In genomic region chr2:91933471-91933870, GRCm38 (mm10) we compare ENCODE assay signal across 11 mouse cellular contexts. TPM values are rescaled to one million over a fixed set of nuclear protein-coding genes. Genes with fewer than 3 reads are reported as not detected.
DNase-seq lines count a peak whose midpoint lies in the region; ATAC-seq lines count a peak whose summit lies in the region.
"Had no signal": no experiment of that assay in that cellular context is flagged by ENCODE, and none has a peak within 500 bp of the region (broad histone marks: within the 10 kb centered on the region; RNA-seq: fewer than 3 reads in every experiment).

No protein-coding gene starts in this region.

- no peaks in the 10 kb centered on the region for H3K36me3 ChIP-seq in forebrain, embryonic 11.5 days (ENCODE audit: control insufficient read depth, insufficient read depth, low read length)
- H3K36me3 ChIP-seq in forebrain, embryonic 16.5 days (ENCODE audit: control insufficient read depth, insufficient read depth) = peaks cover 4% of the 10 kb centered on the region; the same call in 1 of the 2 replicates
- peaks cover 40% of the 10 kb centered on the region for H3K36me3 ChIP-seq in liver, embryonic 11.5 days (ENCODE audit: control insufficient read depth, insufficient read depth, low read length)
- peaks cover 24% of the 10 kb centered on the region; the same call in 1 of the 2 replicates for H3K36me3 ChIP-seq in limb, embryonic 11.5 days (ENCODE audit: control insufficient read depth, insufficient read depth, low read length)

- no peaks in the 10 kb centered on the region for H3K27me3 ChIP-seq in forebrain, embryonic 11.5 days (ENCODE audit: control insufficient read depth, insufficient read depth, low read length)
- no peaks in the 10 kb centered on the region for H3K27me3 ChIP-seq in forebrain, embryonic 16.5 days (replicated peaks; ENCODE audit: control insufficient read depth, insufficient read depth, low read length)
- H3K27me3 ChIP-seq in liver, embryonic 11.5 days (replicated peaks; ENCODE audit: control insufficient read depth, insufficient read depth, low read length) = no peaks in the 10 kb centered on the region
- no peaks in the 10 kb centered on the region for H3K27me3 ChIP-seq in limb, embryonic 11.5 days (ENCODE audit: control insufficient read depth, insufficient read depth, low read length)

- H3K9ac ChIP-seq in forebrain, embryonic 11.5 days (ENCODE audit: low read length) = peak overlapping the region; percentile 99
- H3K9ac ChIP-seq in forebrain, embryonic 16.5 days (replicated peaks; ENCODE audit: low read depth, low read length) = no peak overlapping the region
- no peak overlapping the region; the same call in 1 of the 2 replicates for H3K9ac ChIP-seq in liver, embryonic 11.5 days (ENCODE audit: low read depth, low read length)
- H3K9ac ChIP-seq in limb, embryonic 11.5 days (ENCODE audit: low read length) = peak overlapping the region; percentile 46; the same call in 1 of the 2 replicates

- 18% methylated on average over 9 of the region's 9 CpGs for WGBS in forebrain, embryonic 11.5 days
- WGBS in forebrain, embryonic 16.5 days = 39% methylated on average over 9 of the region's 9 CpGs
- WGBS in liver, embryonic 11.5 days = 57% methylated on average over 9 of the region's 9 CpGs
- 4% methylated on average over 9 of the region's 9 CpGs for WGBS in limb, embryonic 11.5 days

- H3K4me1 ChIP-seq in forebrain, embryonic 11.5 days (replicated peaks; ENCODE audit: control insufficient read depth, insufficient read depth, low read length) = peaks cover 21% of the 10 kb centered on the region
- H3K4me1 ChIP-seq in forebrain, embryonic 16.5 days (replicated peaks; ENCODE audit: control insufficient read depth, insufficient read depth, low read length) = peaks cover 27% of the 10 kb centered on the region
- peaks cover 40% of the 10 kb centered on the region for H3K4me1 ChIP-seq in liver, embryonic 11.5 days (replicated peaks; ENCODE audit: control insufficient read depth, insufficient read depth, low read length)
- peaks cover 28% of the 10 kb centered on the region for H3K4me1 ChIP-seq in limb, embryonic 11.5 days (ENCODE audit: control insufficient read depth, insufficient read depth, low read length)

- no peaks in the 10 kb centered on the region for H3K9me3 ChIP-seq in forebrain, embryonic 11.5 days (ENCODE audit: control insufficient read depth, low read length)
- H3K9me3 ChIP-seq in forebrain, embryonic 16.5 days (ENCODE audit: control insufficient read depth, low read length) = no peaks in the 10 kb centered on the region
- H3K9me3 ChIP-seq in liver, embryonic 11.5 days (ENCODE audit: control insufficient read depth, low read length) = no peaks in the 10 kb centered on the region
- no peaks in the 10 kb centered on the region for H3K9me3 ChIP-seq in limb, embryonic 11.5 days (ENCODE audit: control insufficient read depth, low read length)

- H3K4me3 ChIP-seq in forebrain, embryonic 11.5 days (ENCODE audit: low read depth, low read length) = no peak overlapping the region
- no peak overlapping the region for H3K4me3 ChIP-seq in forebrain, embryonic 16.5 days (replicated peaks; ENCODE audit: low read length)
- H3K4me3 ChIP-seq in liver, embryonic 11.5 days (ENCODE audit: low read depth, low read length) = no peak overlapping the region
- 0 out of 2 replicates have a peak overlapping the region, but pooled peaks have one; percentile 3 for H3K4me3 ChIP-seq in limb, embryonic 11.5 days (ENCODE audit: low read depth, low read length)

- H3K27ac ChIP-seq in forebrain, embryonic 11.5 days (ENCODE audit: low read depth, low read length) = peak overlapping the region; percentile 97; the same call in 1 of the 2 replicates
- no peak overlapping the region for H3K27ac ChIP-seq in forebrain, embryonic 16.5 days (ENCODE audit: low read length)
- H3K27ac ChIP-seq in liver, embryonic 11.5 days (ENCODE audit: low read depth, low read length) = peak overlapping the region; percentile 87
- peak overlapping the region; percentile 97 for H3K27ac ChIP-seq in limb, embryonic 11.5 days (replicated peaks; ENCODE audit: low read depth, low read length)

- ATAC-seq in forebrain, embryonic 11.5 days (replicated peaks; ENCODE audit: low FRiP score) = no peak
- ATAC-seq in forebrain, embryonic 16.5 days = no peak
- ATAC-seq in liver, embryonic 11.5 days (replicated peaks; ENCODE audit: low FRiP score) = no peak
- no peak for ATAC-seq in limb, embryonic 11.5 days (ENCODE audit: insufficient number of reproducible peaks, low FRiP score, low TSS enrichment, low read depth)

- no peak overlapping the region for H3K4me2 ChIP-seq in forebrain, embryonic 11.5 days (ENCODE audit: low read depth, low read length, severe bottlenecking)
- H3K4me2 ChIP-seq in forebrain, embryonic 16.5 days (ENCODE audit: low read length) = no peak overlapping the region
- peak overlapping the region; percentile 79 for H3K4me2 ChIP-seq in liver, embryonic 11.5 days
- H3K4me2 ChIP-seq in limb, embryonic 11.5 days (ENCODE audit: low read depth, severe bottlenecking) = peak overlapping the region; percentile 73; the same call in 1 of the 2 replicates

- no peak for DNase-seq in forebrain, embryonic 11.5 days (ENCODE audit: low spot score)
- no peak for DNase-seq in liver, embryonic 11.5 days (ENCODE audit: low spot score)
- no peak for DNase-seq in liver
- peak; percentile 88 for DNase-seq in cerebellum, adult 9-10 months
- DNase-seq in limb, embryonic 11.5 days (ENCODE audit: low spot score) = peak; percentile 70
- no peak for DNase-seq in frontal cortex, postnatal 25 days (ENCODE audit: low spot score in 2 of 2)
- no peak for DNase-seq in adrenal gland, postnatal 4 days (ENCODE audit: low spot score in 2 of 2)
- DNase-seq: heart, postnatal 36 days had no signal

RNA-seq across cellular contexts. Expression of gene Mdk, which starts 1.4 kb away (rescaled TPM):
- polyA plus RNA-seq in forebrain, embryonic 11.5 days (2014; fragmentation: Nextera tagmentation; extraction: Ambion mirVana) = 1,095 and 1,130 TPM in 2 replicates
- 256 and 290 TPM in 2 replicates for polyA plus RNA-seq in forebrain, embryonic 16.5 days (2015; fragmentation: Nextera tagmentation; extraction: Ambion mirVana)
- polyA plus RNA-seq in liver, embryonic 11.5 days (2014; fragmentation: Nextera tagmentation; extraction: Ambion mirVana) = 461 and 501 TPM in 2 replicates
- 2,345 and 2,452 TPM in 2 replicates for polyA plus RNA-seq in limb, embryonic 11.5 days (2014; fragmentation: Nextera tagmentation; extraction: Ambion mirVana)
- total RNA-seq in adrenal gland, postnatal 4 days (2021) = 100 to 1,000 TPM in 1 of 2 experiments, 10 to 100 TPM in 1; 79.3 to 138 TPM

RNA-seq across cellular contexts. Expression of gene Chrm4, which starts 6.4 kb away (rescaled TPM):
- 0.47 and 0.56 TPM in 2 replicates for polyA plus RNA-seq in forebrain, embryonic 11.5 days (2014; fragmentation: Nextera tagmentation; extraction: Ambion mirVana)
- polyA plus RNA-seq in forebrain, embryonic 16.5 days (2015; fragmentation: Nextera tagmentation; extraction: Ambion mirVana) = 2.4 and 2.6 TPM in 2 replicates
- polyA plus RNA-seq in liver, embryonic 11.5 days (2014; fragmentation: Nextera tagmentation; extraction: Ambion mirVana) = 0.34 and 0.36 TPM in 2 replicates
- polyA plus RNA-seq in limb, embryonic 11.5 days (2014; fragmentation: Nextera tagmentation; extraction: Ambion mirVana) = 0.53 and 0.68 TPM in 2 replicates
- under 1 TPM; 0.34 to 0.42 TPM for total RNA-seq in adrenal gland, postnatal 4 days (2021)
- total RNA-seq: heart, postnatal 36 days had no signal

RNA-seq across cellular contexts. Expression of gene Gm9821, which starts 12.0 kb away (rescaled TPM):
- 0.36 and 0.90 TPM in 2 replicates for polyA plus RNA-seq in forebrain, embryonic 11.5 days (2014; fragmentation: Nextera tagmentation; extraction: Ambion mirVana)
- 0.37 and 0.46 TPM in 2 replicates for polyA plus RNA-seq in forebrain, embryonic 16.5 days (2015; fragmentation: Nextera tagmentation; extraction: Ambion mirVana)
- 3.7 and 4.8 TPM in 2 replicates for polyA plus RNA-seq in liver, embryonic 11.5 days (2014; fragmentation: Nextera tagmentation; extraction: Ambion mirVana)
- 0.32 and 0.48 TPM in 2 replicates for polyA plus RNA-seq in limb, embryonic 11.5 days (2014; fragmentation: Nextera tagmentation; extraction: Ambion mirVana)
- not detected for total RNA-seq in adrenal gland, postnatal 4 days (2021)
- total RNA-seq: heart, postnatal 36 days; left cerebral cortex, postnatal 25 days had no signal
- polyA plus RNA-seq: small intestine, adult 2 months had no signal

RNA-seq across cellular contexts. Expression of gene Dgkz, which starts 42.2 kb away (rescaled TPM):
- 32.7 and 35.9 TPM in 2 replicates for polyA plus RNA-seq in forebrain, embryonic 11.5 days (2014; fragmentation: Nextera tagmentation; extraction: Ambion mirVana)
- 28.7 and 33.6 TPM in 2 replicates for polyA plus RNA-seq in forebrain, embryonic 16.5 days (2015; fragmentation: Nextera tagmentation; extraction: Ambion mirVana)
- polyA plus RNA-seq in liver, embryonic 11.5 days (2014; fragmentation: Nextera tagmentation; extraction: Ambion mirVana) = 81.4 and 85.9 TPM in 2 replicates
- 36.9 and 37.6 TPM in 2 replicates for polyA plus RNA-seq in limb, embryonic 11.5 days (2014; fragmentation: Nextera tagmentation; extraction: Ambion mirVana)
- total RNA-seq in adrenal gland, postnatal 4 days (2021) = 10 to 100 TPM; 91.3 to 98.4 TPM

Comparison
In these comparisons a context has a peak if more than half of its experiments do, and no peak if none do; other contexts are left out.
1. H3K9ac ChIP-seq: peak in forebrain, embryonic 11.5 days (single experiment) and limb, embryonic 11.5 days (single experiment); none in forebrain, embryonic 16.5 days (single experiment) and liver, embryonic 11.5 days (single experiment).
2. DNase-seq: peak in cerebellum, adult 9-10 months (single experiment) and limb, embryonic 11.5 days (single experiment); none in forebrain, embryonic 11.5 days (single experiment), liver, embryonic 11.5 days (single experiment), liver (single experiment), frontal cortex, postnatal 25 days (0 of 2) and adrenal gland, postnatal 4 days (0 of 2).
3. H3K4me2 ChIP-seq: peak in liver, embryonic 11.5 days (single experiment) and limb, embryonic 11.5 days (single experiment); none in forebrain, embryonic 11.5 days (single experiment) and forebrain, embryonic 16.5 days (single experiment).